Mouse (Mus musculus): Measurements from ENCODE around the gene Patl2.

Patl2 gene

GRCm38 (mm10) chr2:122172188-122172587 lies 13.8 kb downstream of the Patl2 start:
- in situ Hi-C loops (cut with MboI, MseI): loop anchor here (25.0 kb wide), 2 partner anchors 565 to 1435 kb away; partner anchors contain the start of gene Bloc1s6 (in 1 of the 2)

- in situ Hi-C loops (cut with MboI, MseI): loop anchor here (25.0 kb wide), 2 partner anchors 566 to 1434 kb away; partner anchors contain the start of gene Bloc1s6 (in 1 of the 2)
Measured at GRCm38 (mm10) chr2:122171292-122171691, 14.7 kb downstream of the Patl2 start.

- in situ Hi-C loops (cut with MboI, MseI): loop anchor here (25.0 kb wide), 2 partner anchors 573 to 1427 kb away; partner anchors contain the start of gene Bloc1s6 (in 1 of the 2)
Measured at GRCm38 (mm10) chr2:122164293-122164692, 21.7 kb downstream of the Patl2 start.

GRCm38 (mm10) chr2:122163430-122164195 lies 22.4 kb downstream of the Patl2 start:
- in situ Hi-C loops (cut with MboI, MseI): loop anchor here (25.0 kb wide), 2 partner anchors 574 to 1426 kb away; partner anchors contain the start of gene Bloc1s6 (in 1 of the 2)

GRCm38 (mm10) chr2:122162529-122162928 lies 23.5 kb downstream of the Patl2 start:
- in situ Hi-C loops (cut with MboI, MseI): loop anchor here (25.0 kb wide), 2 partner anchors 575 to 1425 kb away; partner anchors contain the start of gene Bloc1s6 (in 1 of the 2)

GRCm38 (mm10) chr2:122161542-122161941 lies 24.4 kb downstream of the Patl2 start:
- in situ Hi-C loops (cut with MboI, MseI): loop anchor here (25.0 kb wide), 2 partner anchors 576 to 1424 kb away; partner anchors contain the start of gene Bloc1s6 (in 1 of the 2)

- in situ Hi-C loops (cut with MboI, MseI): loop anchor here (25.0 kb wide), 2 partner anchors 577 to 1423 kb away; partner anchors contain the start of gene Bloc1s6 (in 1 of the 2)
Measured at GRCm38 (mm10) chr2:122160680-122161079, 25.3 kb downstream of the Patl2 start, which contains the start of gene Trim69. Gene Trim69, plus strand, starts transcription at chr2:122160700.

GRCm38 (mm10) chr2:122159667-122160066 lies 26.3 kb downstream of the Patl2 start:
- in situ Hi-C loops (cut with MboI, MseI): loop anchor here (25.0 kb wide), 2 partner anchors 578 to 1422 kb away; partner anchors contain the start of gene Bloc1s6 (in 1 of the 2)

GRCm38 (mm10) chr2:122158362-122158802 lies 27.6 kb downstream of the Patl2 start:
- in situ Hi-C loops (cut with MboI, MseI): loop anchor here (25.0 kb wide), 2 partner anchors 579 to 1421 kb away; partner anchors contain the start of gene Bloc1s6 (in 1 of the 2)

GRCm38 (mm10) chr2:122157561-122157960 lies 28.4 kb downstream of the Patl2 start:
- in situ Hi-C loops (cut with MboI, MseI): loop anchor here (25.0 kb wide), 2 partner anchors 580 to 1420 kb away; partner anchors contain the start of gene Bloc1s6 (in 1 of the 2)

GRCm38 (mm10) chr2:122156051-122156700 lies 29.8 kb downstream of the Patl2 start:
- in situ Hi-C loops (cut with MboI, MseI): loop anchor here (25.0 kb wide), 2 partner anchors 581 to 1419 kb away; partner anchors contain the start of gene Bloc1s6 (in 1 of the 2)

- in situ Hi-C loops (cut with MboI, MseI): loop anchor here (25.0 kb wide), 2 partner anchors 582 to 1418 kb away; partner anchors contain the start of gene Bloc1s6 (in 1 of the 2)
Measured at GRCm38 (mm10) chr2:122155292-122155691, 30.7 kb downstream of the Patl2 start.

GRCm38 (mm10) chr2:122154479-122154878 lies 31.5 kb downstream of the Patl2 start:
- in situ Hi-C loops (cut with MboI, MseI): loop anchor here (5.0 to 25.0 kb wide), 3 partner anchors 87 to 1417 kb away; partner anchors contain the start of gene Bloc1s6 (in 1 of the 2)

- in situ Hi-C loops (cut with MboI, MseI): loop anchor here (5.0 to 25.0 kb wide), 3 partner anchors 87 to 1417 kb away; partner anchors contain the start of gene Bloc1s6 (in 1 of the 2)
Measured at GRCm38 (mm10) chr2:122153681-122154365, 32.2 kb downstream of the Patl2 start.

- in situ Hi-C loops (cut with MboI, MseI): loop anchor here (5.0 to 25.0 kb wide), 3 partner anchors 86 to 1416 kb away; partner anchors contain the start of gene Bloc1s6 (in 1 of the 2)
Measured at GRCm38 (mm10) chr2:122152850-122153249, 33.1 kb downstream of the Patl2 start.

GRCm38 (mm10) chr2:122151221-122151620 lies 34.8 kb downstream of the Patl2 start:
- in situ Hi-C loops (cut with MboI, MseI): loop anchor here (5.0 to 25.0 kb wide), 3 partner anchors 84 to 1414 kb away; partner anchors contain the start of gene Bloc1s6 (in 1 of the 2)

GRCm38 (mm10) chr2:122149716-122150115 lies 36.3 kb downstream of the Patl2 start:
- in situ Hi-C loops (cut with MboI, MseI): loop anchor here (5.0 to 25.0 kb wide), 4 partner anchors 82 to 1705 kb away; partner anchors contain the start of gene Bloc1s6 (in 1 of the 2)

GRCm38 (mm10) chr2:122149316-122149715 lies 36.7 kb downstream of the Patl2 start:
- in situ Hi-C loops (cut with MboI, MseI): loop anchor here in 1 of 2 experiments (10.0 kb wide), 1 partner anchor 1705 kb away; no protein-coding TSS in a partner anchor

- in situ Hi-C loops (cut with MboI, MseI): loop anchor here in 1 of 2 experiments (10.0 kb wide), 1 partner anchor 1704 kb away; no protein-coding TSS in a partner anchor
Measured at GRCm38 (mm10) chr2:122148242-122148917, 37.6 kb downstream of the Patl2 start.
